Mouse (Mus musculus): ENCODE results near the gene Lpin3.

Lpin3 gene

GRCm38 (mm10) chr2:160933890-160934289, 53.4 kb downstream of the Lpin3 start:
- no peak for DNase-seq (ENCODE audit: low spot score)

DNA sequence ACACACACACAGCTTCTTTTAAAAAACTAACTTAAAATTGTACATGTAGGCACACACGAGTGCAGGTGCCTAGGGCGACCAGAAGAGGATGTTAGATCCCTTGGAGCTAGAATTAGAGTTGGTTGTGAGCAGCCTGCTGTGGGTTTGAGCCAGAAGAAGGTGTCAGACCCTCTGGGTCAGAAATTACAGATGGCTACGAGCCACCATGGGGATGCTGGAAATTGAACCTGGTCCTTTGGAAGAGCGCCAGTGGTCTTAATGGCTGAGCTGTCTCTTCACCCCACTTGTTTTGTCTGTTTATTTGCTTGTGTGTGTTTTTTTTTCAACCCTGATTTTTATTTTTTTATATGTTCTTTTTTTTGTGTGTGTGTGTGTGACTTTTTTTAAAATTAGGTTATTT, 54.0 kb downstream of the Lpin3 start:
- no peak for DNase-seq (ENCODE audit: low spot score)

- no peak for DNase-seq (ENCODE audit: low spot score)
These were observed 60.6 kb downstream of the Lpin3 start for GRCm38 (mm10) chr2:160940930-160941709.

DNA sequence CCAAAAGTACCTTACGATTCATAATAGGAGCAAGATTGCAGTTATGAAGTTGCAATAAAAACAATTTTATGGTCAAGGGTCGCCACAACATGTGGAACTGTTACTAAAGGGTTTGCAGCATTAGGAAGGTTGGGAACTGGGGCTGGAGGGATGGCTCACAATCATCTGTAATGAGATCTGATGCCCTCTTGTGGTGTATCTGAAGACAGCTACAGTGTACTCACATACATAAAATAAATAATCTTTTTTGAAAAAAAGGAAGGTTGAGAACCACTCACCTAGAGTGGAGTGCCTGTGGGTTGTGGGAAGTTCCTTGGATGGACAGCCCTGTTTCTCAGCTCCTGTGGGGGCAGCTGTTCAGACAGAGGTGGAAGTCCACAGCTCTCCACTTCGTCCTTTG, 62.0 kb downstream of the Lpin3 start:
- no peak for DNase-seq (ENCODE audit: low spot score)

GRCm38 (mm10) chr2:160951595-160951994, 71.1 kb downstream of the Lpin3 start:
- DNase-seq (ENCODE audit: low spot score): no peak

- DNase-seq (ENCODE audit: low spot score): no peak
These were observed 72.8 kb downstream of the Lpin3 start for GRCm38 (mm10) chr2:160953131-160953873.

DNA sequence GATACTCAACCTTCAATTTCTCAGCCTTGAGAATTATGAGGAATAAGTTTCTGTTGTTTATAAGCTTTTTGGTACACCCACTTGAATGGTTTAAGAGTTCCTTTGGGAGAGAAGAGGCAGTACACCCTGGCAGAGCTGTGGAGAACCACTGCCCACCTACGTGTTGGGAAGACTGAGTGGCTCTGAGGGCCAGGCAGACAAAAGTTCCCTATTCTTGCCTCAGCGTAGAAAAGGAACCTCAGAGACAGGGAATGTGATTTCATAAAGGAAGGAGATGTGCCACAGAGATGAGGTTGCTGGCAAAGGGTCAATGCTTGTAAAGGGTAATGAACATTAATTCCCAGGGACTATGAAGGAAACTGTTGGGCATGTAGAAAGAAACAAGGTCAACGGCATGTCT, 74.1 kb downstream of the Lpin3 start:
- DNase-seq (ENCODE audit: low spot score): no peak

DNA sequence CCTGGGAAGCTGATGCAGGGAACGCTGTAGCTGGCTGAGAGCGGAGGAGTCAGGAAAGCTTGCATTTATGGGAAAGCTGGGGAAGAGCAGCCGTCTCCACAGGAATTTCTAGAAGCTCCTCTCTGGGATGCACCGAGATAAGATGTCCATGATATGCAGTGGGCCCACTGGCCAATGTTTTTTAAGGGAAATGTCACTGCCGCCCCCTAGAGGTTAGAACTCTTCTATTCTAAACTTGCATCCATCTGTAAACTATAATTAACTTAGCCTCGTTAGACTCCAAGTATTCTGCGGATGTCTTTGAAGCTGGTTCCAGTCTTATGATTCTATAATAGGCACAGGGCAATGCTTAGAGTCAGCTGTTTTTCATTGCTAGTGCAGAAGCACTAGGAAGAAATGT, 74.9 kb downstream of the Lpin3 start:
- no peak for DNase-seq (ENCODE audit: low spot score)
